Mouse (Mus musculus) right cerebral cortex, adult 18-20 months (tissue): ENCODE measurements at regions not wholly inside any gene's neighbourhood (a gene's known extent, or its start where the extent isn't known, plus 50 kb on each side); places are given as distances from the start of the nearest gene placed in this dataset.
"Not testable (repeated sequence)": the region's sequence is repeated elsewhere in the genome, so short reads cannot be mapped to it uniquely, and the experiment has no call there.

Source experiments
- DNase-seq: peaks from one replicate; pipeline ENCODE4 v3.0.0; 2022; ENCODE audit warnings: mixed read lengths

- DNase-seq, result no peak
These were observed 54.0 kb upstream of the Enpep start for GRCm38 (mm10) chr3:129386522-129386921.

GRCm38 (mm10) chr3:129390506-129390905 lies 58.0 kb upstream of the Enpep start:
- DNase-seq, result no peak

GRCm38 (mm10) chr3:129391888-129392813 lies 59.6 kb upstream of the Enpep start:
- DNase-seq, result no peak

DNA sequence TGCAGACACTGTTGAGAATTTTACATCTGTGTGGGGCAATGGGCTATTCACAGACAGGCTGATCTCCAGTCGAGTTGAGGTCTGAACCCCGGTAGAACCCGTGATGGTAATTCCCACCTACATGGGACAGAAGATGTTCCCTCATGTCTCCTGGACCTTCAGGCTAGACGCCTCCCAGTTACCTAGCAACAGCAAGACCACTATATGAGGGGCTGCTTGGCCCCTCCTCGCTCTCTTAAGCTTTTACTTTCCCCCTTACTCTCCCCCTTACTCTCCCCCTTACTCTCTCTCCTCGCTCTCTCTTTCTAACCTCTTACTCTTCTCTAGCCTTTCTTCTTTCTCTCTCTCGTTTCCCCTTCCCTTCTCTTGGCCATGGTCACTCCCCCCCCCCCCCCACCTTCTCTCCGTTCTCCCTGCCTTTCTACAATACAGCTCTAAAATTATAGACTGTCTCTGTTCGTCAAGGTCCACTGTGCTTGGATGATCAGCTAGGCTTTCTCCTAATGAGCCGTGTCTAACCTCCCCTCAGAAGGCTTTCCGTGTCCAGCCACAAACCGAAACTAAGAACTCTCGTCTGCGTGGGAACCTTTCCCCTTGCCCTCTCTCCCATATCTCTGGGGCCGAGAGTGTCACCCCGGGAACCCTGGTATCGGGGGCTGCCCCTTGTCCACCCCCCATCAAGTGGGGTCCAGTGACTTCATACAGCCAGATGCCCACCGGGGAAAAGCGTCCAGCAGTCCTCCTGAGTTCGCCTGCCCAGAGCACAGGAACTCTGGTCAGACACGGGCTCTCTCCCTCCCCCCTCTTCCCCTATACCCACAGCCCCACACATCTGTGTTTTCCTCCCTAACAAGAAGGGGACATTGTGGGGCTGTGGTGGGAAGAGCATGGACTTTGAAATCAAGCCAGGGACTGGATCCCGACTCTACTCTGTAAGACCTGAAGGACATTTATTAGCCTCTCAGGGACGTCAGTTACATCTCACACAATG lies 60.6 kb upstream of the Enpep start:
- DNase-seq, result no peak

DNA sequence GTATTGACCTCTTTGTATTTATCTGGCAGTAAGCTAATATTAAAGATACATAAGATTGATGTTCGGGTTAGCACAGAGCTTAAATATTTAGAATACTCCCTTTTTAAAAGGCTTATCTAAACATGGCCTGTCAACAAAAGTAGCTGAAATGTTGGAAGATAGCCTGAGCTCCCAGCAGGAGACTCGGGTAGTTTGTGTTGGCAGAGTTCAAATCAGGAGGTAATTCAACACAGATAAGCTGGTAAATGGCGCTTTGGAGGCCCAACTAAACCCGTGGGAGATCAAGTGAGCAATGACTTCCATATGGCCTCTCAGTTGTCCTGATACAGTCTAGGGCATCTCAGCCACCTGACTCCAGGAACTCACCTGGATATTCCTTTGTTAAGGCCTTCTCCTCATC lies 65.0 kb upstream of the Enpep start:
- DNase-seq, result no peak

- no peak for DNase-seq
These were observed 67.8 kb upstream of the Enpep start for GRCm38 (mm10) chr3:129400092-129400924.

GRCm38 (mm10) chr3:129411389-129412054 lies 79.0 kb upstream of the Enpep start:
- DNase-seq, result no peak

- no peak for DNase-seq
These were observed 79.8 kb upstream of the Enpep start for GRCm38 (mm10) chr3:129412126-129412960.

DNA sequence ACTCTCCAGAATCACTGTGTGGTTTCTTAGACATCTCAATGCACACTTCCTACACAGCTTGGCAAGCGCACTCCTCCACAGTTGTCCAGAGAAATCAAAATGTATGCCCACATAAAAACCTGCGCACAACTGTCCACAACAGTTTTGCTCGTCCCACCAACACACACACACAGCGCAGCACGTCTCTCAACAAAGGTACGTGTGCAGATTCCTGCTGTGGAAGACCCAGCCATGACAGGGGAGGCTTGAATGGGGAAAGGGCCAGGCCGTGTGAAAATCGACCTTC lies 80.4 kb upstream of the Enpep start:
- peak; percentile 25 for DNase-seq

- no peak for DNase-seq
These were observed 83.1 kb upstream of the Enpep start for GRCm38 (mm10) chr3:129415656-129416055.

DNA sequence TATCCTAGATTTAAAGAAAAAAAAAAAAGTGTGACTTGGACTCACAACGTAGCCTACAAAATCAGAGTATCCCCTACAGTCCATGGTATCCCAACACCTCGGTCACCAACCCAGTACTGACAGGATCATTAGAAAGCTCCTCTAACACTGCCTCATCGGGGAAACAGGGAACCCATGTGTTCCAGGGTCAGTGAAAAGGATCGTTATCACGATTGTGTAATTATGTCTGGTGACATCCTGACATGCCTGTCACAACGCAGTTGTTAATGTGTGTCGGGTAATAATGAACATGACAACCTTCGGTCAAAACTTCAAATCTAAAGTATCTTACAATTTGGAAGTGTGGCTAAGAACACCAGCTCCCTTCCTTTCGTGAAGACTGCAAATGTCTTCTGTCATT lies 83.8 kb upstream of the Enpep start:
- no peak for DNase-seq

DNA sequence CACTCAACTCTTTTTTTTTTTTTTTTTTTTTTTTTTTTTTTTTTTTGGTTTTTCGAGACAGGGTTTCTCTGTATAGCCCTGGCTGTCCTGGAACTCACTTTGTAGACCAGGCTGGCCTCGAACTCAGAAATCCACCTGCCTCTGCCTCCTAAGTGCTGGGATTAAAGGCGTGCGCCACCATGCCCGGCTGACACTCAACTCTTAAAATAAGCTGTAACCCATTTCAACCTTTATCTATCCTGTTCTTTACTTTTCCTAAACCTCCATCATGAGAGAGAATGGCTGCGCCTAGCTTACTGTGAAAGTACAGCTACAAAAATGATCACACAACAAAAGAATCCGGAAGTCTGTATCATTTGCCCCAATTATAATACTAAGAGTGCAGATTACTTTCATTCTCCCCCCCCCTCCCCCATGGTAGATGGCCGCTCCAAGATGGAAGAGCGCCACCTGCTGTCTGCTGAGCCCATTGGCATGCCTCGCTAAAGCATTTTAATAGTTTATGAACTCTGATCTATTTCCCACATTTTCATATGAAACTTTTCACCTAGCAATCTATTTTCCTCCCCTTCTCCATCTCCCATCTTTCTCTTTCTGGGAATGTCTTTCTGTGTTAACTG lies 89.2 kb upstream of the Enpep start:
- DNase-seq, result not testable (repeated sequence)

GRCm38 (mm10) chr3:129428750-129429149 lies 96.2 kb upstream of the Enpep start:
- no peak for DNase-seq

GRCm38 (mm10) chr3:129429161-129430111 lies 96.9 kb upstream of the Enpep start:
- DNase-seq, result no peak

DNA sequence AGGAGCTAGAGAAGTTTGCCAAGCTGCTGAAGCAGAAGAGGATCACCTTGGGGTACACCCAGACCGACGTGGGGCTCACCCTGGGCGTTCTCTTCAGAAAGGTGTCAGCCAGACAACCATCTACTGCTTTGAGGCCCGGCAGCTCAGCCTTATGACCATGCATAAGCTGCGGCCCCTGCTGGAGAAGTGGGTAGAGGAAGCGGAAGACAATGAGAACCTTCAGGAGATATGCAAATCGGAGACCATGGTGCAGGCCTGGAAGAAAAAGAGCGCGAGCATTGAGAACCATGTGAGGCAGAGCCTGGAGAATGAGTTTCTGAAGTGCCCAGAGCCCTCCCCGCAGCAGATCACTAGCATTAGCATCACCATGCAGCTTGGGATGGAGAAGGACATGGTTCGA lies 98.1 kb upstream of the Elovl6 start:
- DNase-seq, result no peak

- no peak for DNase-seq
These were observed 94.5 kb upstream of the Elovl6 start for GRCm38 (mm10) chr3:129437687-129438086.

- DNase-seq, result no peak
These were observed 89.4 kb upstream of the Elovl6 start for GRCm38 (mm10) chr3:129442756-129443155.

GRCm38 (mm10) chr3:129444221-129444620 lies 87.9 kb upstream of the Elovl6 start:
- DNase-seq, result no peak

DNA sequence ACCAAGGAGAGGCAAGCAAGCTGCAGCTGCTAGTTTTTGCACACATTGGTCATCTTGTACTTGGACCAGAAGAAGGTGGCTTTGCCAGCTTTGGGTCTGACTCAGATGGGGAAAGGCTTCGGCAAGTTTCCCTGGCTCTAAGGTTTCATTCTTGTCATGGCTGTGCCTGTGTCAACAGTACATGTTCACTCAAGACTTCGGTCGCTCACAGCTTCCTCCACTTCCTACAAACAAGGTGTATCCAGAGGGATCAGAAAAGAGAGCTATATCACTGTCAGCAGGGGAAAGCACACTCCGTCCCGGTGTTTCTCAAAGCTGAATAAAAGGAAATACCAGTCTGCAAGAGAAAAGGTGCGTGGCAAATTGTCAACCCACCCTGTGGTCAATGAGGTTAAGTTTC lies 86.2 kb upstream of the Elovl6 start:
- DNase-seq, result no peak

DNA sequence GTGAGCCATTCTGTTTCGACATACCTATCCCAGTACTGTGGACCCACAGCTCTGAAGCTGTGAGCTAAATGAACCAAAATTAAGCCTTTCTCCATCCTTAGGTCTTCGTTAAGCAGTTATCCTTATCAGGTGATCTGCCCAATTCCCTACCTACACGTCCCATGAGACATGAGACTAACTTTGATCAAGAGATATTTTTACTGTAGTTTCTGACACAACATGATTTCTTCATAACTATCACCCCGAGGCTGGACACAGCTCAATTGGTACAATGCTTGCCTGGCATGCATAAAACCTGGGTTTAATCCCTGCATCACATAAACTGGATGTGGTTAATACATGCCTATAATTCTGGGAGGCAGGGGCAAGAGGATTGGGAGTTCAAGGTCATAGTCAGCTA lies 82.2 kb upstream of the Elovl6 start:
- DNase-seq, result no peak
